Mouse (Mus musculus) heart, embryonic 10.5 days (tissue): Measurements from ENCODE around the gene Accs. TPM values are rescaled to one million over a fixed set of nuclear protein-coding genes. Genes with fewer than 3 reads are reported as not detected.
A peak's percentile ranks its signal among the peaks of the same experiment; 100 is the strongest.

Experiments used
- DNase-seq: peaks from one replicate; pipeline ENCODE4 v3.0.0-alpha.2; 2017; ENCODE audit warnings: low spot score
- H3K27ac ChIP-seq: fragments of 300-500 bp; sonication (generic); 2 replicates; pipeline ENCODE4 v1.5.1; 2016; ENCODE audit warnings: mild to moderate bottlenecking
- H3K27me3 ChIP-seq: fragments of 300-500 bp; sonication (generic); 2 replicates; pipeline ENCODE4 v1.6.1; 2016; ENCODE audit warnings: mild to moderate bottlenecking; ENCODE audit not compliant: poor library complexity, insufficient read depth, severe bottlenecking
- H3K36me3 ChIP-seq: fragments of 300-500 bp; sonication (generic); 2 replicates; pipeline ENCODE4 v1.6.1; 2016; ENCODE audit warnings: mild to moderate bottlenecking, moderate library complexity
- H3K4me1 ChIP-seq: fragments of 300-500 bp; sonication (generic); 2 replicates; pipeline ENCODE4 v1.6.1; 2016; ENCODE audit warnings: mild to moderate bottlenecking
- H3K4me3 ChIP-seq: fragments of 300-500 bp; sonication (generic); 2 replicates; pipeline ENCODE4 v1.5.1; 2016; ENCODE audit warnings: mild to moderate bottlenecking, moderate library complexity
- H3K9me3 ChIP-seq: fragments of 300-500 bp; sonication (generic); 2 replicates; pipeline ENCODE4 v1.6.1; 2016; ENCODE audit warnings: mild to moderate bottlenecking, moderate library complexity
- whole genome bisulfite sequencing: fragments of 180-500 bp; shearing (Covaris S2); methylation state at CpG from one replicate; pipeline ENCODE4 v1.1.7; 2016; 5-methylcytosine and 5-hydroxymethylcytosine counted together
- polyA plus RNA-seq: library from polyadenylated mRNA; unstranded; fragments of >200 nt; fragmentation: Nextera tagmentation; extraction: Ambion mirVana; gene quantifications from 2 replicates; pipeline ENCODE4 v1.2.1, GENCODE M21; 2016

Gene Accs
- 7.9 and 8.3 TPM in 2 replicates for polyA plus RNA-seq

DNA sequence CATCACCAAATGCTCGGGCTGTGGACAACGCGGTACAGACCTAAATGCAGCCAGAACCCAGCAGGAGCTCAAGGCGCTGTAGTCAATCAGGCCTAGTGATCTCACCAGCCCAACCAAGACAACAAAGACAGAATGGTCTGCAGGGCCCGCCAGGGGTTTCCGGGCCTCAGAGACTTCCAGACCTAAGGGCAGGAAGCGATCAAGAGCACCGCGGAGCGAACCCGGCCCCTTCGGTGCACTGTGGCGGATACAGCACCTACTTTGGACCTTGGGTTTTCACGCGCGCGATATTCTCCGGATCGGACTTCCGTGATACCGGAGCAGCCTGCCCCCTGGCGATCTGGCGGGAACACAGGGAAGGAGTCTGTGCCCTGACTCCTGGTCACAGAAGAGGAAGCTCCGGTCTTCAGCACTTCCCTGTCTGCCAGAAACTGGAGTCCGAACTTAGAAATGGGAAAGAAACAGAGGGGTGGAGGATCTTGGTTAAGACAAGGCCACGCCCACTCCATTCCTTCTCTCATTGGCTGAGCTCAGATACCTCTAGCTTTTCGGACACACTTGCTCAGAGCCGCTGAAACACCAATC is at the start of gene Accs:
Gene Accs (minus strand): TSS at position 439 of the 585 bp plus-strand sequence.
- WGBS, result under 1% methylated on average over 28 of the region's 28 CpGs
- H3K9me3 ChIP-seq, result no peaks in the 10 kb centered on the region
- H3K27me3 ChIP-seq, result no peaks in the 10 kb centered on the region
- H3K27ac ChIP-seq, result peak within 1 kb of the TSS; percentile 92
- peaks cover 26% of the 10 kb centered on the region for H3K36me3 ChIP-seq
- peaks cover 19% of the 10 kb centered on the region for H3K4me1 ChIP-seq
- DNase-seq, result peak; percentile 92
- peak within 1 kb of the TSS; percentile 71 for H3K4me3 ChIP-seq

DNA sequence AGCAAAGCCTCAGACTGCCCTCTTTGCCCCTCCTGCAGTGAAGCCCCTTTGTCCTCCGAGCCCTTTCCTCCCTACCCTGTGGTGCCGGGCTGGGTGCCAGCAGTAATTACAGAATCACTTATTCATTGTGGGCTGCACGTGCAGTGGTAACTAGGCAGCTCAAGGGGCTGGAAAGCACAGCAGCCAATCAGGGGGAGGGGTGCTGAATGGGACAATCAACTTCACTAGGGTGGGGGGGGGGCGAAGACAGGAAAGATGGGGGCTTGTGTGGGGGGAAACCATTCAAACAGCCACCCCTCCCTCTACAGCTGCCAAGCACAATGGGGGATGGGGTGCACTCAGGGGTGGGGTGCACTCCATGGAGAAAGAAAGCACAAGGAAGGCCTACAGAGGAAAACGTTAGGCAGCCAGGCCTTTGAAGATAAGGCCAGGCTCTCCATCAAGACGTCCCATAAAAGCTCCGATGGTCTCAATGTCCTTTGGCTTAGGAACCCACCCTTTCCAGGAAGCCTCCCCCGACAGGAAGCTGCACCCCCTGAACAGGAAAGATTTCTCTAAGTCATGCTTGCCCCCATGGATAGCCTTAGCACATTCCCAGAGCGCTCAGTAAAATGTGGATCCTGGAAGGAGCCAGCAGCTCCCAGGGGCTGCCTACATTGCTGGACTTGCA is 42.0 kb upstream of the Accs start:
- 22% methylated on average over 8 of the region's 9 CpGs for WGBS
- peak overlapping the region; percentile 60 for H3K27ac ChIP-seq
- DNase-seq, result no peak
- H3K4me3 ChIP-seq, result no peak overlapping the region
- 0 out of 2 replicates have a peak, but pooled peaks cover 6% of the 10 kb centered on the region for H3K27me3 ChIP-seq
- H3K36me3 ChIP-seq, result no peaks in the 10 kb centered on the region
- no peaks in the 10 kb centered on the region for H3K9me3 ChIP-seq
- peaks cover 25% of the 10 kb centered on the region for H3K4me1 ChIP-seq

DNA sequence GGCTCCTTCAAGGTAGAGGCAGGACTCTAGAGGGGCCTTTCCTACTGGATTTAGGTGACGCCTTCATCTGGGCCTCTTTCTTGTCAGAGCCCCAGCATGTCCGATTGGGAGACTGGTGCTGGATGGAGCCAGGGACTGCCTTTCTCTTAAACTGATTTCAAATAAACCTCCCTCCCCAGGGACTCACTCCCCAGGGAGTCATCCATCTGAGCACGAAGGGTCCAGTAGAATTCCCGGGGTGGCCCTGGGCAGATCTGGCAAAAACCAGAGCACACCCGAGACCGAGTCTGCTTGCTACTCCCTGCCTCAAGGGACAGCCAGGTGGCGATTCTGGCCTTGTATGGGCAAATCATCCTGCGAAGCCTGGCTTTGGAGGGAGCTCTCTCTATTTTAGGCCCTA is 40.4 kb upstream of the Accs start:
- Histone ChIP-seq H3K27ac (no peak overlapping the region), H3K9me3 (no peaks in the 10 kb centered on the region), H3K4me3 (no peak overlapping the region), H3K27me3 (0 out of 2 replicates have a peak, but pooled peaks cover 6% of the 10 kb centered on the region), H3K36me3 (no peaks in the 10 kb centered on the region), H3K4me1 (peaks cover 36% of the 10 kb centered on the region)
- 61% methylated on average over 8 of the region's 8 CpGs for WGBS
- no peak for DNase-seq

DNA sequence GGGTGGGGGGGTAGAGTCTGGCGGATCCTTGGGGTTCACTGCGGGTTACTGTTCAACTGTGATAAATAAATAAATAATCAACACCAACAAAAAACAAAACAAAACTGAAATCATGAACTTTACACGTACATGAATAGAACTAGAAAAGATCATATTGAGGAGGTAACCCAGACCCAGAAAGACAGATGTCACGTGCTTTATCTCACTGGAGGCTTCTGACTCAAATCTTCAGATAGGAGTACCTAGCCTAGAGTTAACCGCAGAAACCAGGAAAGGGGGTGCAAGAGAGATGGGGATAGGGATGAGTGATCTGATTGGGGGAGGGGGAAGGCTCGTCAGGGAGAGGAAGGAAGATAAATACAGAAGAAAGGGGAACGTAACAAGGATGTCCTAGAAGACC is 39.3 kb upstream of the Accs start:
- no peaks in the 10 kb centered on the region for H3K36me3 ChIP-seq
- DNase-seq, result no peak
- no peak overlapping the region for H3K27ac ChIP-seq
- no peaks in the 10 kb centered on the region for H3K9me3 ChIP-seq
- H3K27me3 ChIP-seq, result 0 out of 2 replicates have a peak, but pooled peaks cover 6% of the 10 kb centered on the region
- WGBS, result 68% methylated on average over 7 of the region's 7 CpGs
- H3K4me3 ChIP-seq, result no peak overlapping the region
- H3K4me1 ChIP-seq, result peaks cover 36% of the 10 kb centered on the region

DNA sequence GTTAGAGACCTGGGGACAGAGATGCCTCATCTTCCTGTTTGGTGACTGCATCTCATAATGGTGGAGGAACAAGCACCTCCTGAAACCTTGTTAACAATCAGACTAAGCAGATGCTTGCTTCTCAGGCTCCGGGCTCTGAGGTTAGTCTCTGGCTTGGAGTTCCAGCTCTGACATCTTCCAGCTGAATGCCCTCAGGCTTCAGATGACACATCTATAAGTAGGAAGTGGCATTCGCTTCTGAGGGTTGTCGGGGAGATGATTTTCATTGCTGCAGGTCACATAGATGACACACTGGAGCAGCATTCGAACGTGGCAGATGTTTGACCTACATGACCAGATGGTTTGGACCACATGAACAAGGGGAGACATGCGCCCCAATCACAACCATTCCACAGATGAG is 38.6 kb upstream of the Accs start:
- DNase-seq, result no peak
- Histone ChIP-seq H3K36me3 (no peaks in the 10 kb centered on the region), H3K27ac (no peak overlapping the region), H3K4me3 (no peak overlapping the region), H3K9me3 (no peaks in the 10 kb centered on the region), H3K27me3 (0 out of 2 replicates have a peak, but pooled peaks cover under 1% of the 10 kb centered on the region), H3K4me1 (peaks cover 36% of the 10 kb centered on the region)
- 89% methylated on average over 6 of the region's 6 CpGs for WGBS

DNA sequence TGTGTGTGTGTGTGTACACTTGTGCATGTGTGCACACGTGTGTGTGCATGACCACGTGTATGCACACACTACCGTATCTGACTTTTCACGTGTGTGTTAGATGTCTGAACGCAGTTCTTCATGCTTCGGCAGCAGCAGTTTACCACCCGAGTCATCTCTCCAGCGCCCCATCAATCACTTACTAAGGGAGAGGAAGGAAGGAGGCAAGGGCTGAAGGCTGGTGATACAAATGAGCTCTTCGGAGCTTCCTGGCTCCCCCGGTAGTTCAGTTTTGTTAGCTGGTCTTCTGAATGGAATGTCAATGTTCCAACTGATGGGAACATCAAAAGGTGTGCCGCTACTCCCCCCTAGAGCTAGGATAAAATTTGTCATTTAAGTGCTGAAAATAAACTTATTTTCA is 37.5 kb upstream of the Accs start:
- Histone ChIP-seq H3K27me3 (no peaks in the 10 kb centered on the region), H3K4me3 (no peak overlapping the region), H3K36me3 (no peaks in the 10 kb centered on the region), H3K9me3 (no peaks in the 10 kb centered on the region), H3K4me1 (peaks cover 36% of the 10 kb centered on the region), H3K27ac (no peak overlapping the region)
- DNase-seq, result no peak
- 63% methylated on average over 11 of the region's 11 CpGs for WGBS

DNA sequence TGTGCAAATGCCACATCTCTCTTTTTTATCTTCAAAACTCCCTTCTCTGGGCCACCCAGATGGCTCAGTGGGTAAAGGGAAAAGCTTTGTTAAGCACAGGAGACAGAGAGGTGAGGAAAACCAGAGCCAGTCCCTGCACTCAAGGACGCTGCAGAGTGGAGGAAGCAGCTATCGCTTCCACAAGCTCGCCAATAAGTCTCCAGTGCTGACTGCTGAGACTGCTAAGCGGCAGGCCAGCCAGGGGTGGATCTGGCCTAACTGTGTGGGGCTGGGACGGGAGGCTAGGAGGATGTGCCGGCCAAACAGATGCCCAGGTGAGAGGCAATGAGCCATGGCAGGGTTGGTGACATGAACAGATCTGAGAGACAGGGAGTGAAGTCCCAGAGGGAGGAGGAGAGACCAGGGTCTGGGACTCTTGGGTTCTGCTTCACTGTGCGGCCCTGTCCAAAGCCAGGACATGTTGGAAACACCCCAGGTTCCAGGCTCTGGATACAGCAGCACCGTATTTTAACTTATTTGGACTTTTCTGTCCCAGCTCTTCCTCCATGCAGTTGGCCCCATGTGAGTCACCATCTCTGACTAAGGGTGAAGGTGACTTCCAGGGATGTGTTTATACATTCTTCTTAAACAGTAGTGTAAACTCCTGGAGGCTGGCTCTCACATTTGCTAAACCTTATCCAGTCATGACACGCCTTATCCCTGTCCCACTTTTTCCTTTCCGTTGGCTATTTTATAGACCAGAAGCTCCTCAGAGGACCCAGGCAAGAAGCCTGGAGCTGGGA is 36.5 kb upstream of the Accs start:
- H3K36me3 ChIP-seq, result no peaks in the 10 kb centered on the region
- peaks cover 27% of the 10 kb centered on the region for H3K4me1 ChIP-seq
- no peak overlapping the region for H3K4me3 ChIP-seq
- no peak for DNase-seq
- peak overlapping the region; percentile 69 for H3K27ac ChIP-seq
- H3K27me3 ChIP-seq, result no peaks in the 10 kb centered on the region
- no peaks in the 10 kb centered on the region for H3K9me3 ChIP-seq
- 29% methylated on average over 10 of the region's 10 CpGs for WGBS

DNA sequence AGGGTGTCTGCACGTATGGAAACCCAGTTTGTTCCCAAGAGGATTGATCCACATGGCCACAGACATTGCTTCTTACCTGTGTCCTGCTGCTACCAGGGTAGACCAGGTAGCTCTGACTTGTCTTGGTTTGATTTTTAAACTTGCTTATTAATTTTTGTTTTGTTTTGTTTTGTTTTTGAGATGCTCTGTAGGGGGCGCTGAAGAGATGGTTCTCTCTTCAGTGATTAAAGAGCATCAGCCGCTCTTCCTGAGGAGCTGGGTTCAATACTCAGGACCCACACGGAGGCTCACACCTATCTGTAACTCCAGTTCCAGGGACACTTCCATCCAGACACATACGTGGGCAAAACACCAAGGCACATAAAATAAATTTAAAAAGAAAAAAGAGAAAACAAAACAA is 33.3 kb upstream of the Accs start:
- no peak for DNase-seq
- H3K4me1 ChIP-seq, result peaks cover 16% of the 10 kb centered on the region
- 53% methylated on average over 5 of the region's 5 CpGs for whole genome bisulfite sequencing
- no peak overlapping the region for H3K27ac ChIP-seq
- no peak overlapping the region for H3K4me3 ChIP-seq
- no peaks in the 10 kb centered on the region for H3K9me3 ChIP-seq
- H3K27me3 ChIP-seq, result no peaks in the 10 kb centered on the region
- no peaks in the 10 kb centered on the region for H3K36me3 ChIP-seq

DNA sequence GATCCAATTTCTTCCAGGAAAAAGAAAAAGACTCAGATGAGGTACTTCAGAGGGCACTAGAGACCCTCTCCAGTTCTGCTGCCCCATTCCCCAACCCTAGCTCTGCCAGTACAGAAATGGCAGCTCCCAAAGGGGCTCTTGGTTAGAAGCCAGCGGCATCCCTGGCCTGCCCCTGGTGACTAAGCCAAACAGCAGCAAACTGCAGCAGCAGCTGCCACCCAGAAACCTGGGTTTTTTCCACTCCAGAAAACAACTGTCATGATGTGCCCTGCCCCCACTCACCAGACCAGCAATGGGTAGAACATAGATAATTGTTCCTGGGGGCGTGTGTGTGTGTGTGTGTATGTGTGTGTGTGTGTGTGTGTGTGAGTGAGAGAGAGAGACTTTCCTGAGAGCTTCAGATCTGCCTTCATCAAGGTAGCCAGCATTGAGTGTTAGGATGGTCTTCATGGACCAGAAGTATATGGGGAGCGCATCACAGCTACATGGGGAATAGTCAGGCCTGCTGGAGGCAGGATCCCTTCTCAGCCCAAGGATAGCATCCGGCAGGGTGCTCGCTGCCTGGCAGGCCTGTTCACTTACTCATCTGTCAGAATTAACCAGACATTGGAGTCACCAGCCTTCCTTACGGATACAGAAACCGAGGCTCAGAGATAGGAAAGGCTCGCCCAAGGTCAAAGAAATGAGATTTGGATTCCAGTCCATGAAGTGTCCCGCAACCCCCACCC is 32.1 kb upstream of the Accs start:
- H3K27me3 ChIP-seq, result no peaks in the 10 kb centered on the region
- DNase-seq, result no peak

DNA sequence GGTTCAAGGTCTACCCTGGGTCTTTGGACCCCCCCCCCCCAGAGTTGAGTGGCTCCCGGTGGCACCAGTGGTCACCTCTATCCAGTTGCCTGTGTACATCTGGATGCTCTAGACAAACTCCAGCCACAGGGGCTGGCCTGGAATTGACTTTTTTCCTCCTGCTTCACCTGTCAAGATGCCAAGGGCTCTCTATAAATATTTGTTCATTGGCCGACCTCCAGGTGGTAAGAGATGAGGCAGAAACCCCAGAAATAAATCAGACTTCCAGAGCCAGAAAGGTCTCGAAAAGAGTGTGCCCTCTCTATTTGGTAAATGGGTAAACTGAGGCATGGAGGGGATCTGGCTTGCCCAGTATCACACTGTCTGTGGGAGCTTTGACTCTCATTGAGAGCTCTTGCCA is 31.2 kb upstream of the Accs start:
- Histone ChIP-seq H3K36me3 (no peaks in the 10 kb centered on the region), H3K27me3 (no peaks in the 10 kb centered on the region), H3K4me1 (peaks cover 15% of the 10 kb centered on the region), H3K27ac (no peak overlapping the region), H3K9me3 (no peaks in the 10 kb centered on the region), H3K4me3 (no peak overlapping the region)
- DNase-seq, result no peak
- WGBS, result 83% methylated on average over 3 of the region's 3 CpGs

More for the DNA sequence above, 32.1 kb upstream of the Accs start:
- H3K4me1 ChIP-seq, result peaks cover 17% of the 10 kb centered on the region
- 74% methylated on average over 9 of the region's 9 CpGs for WGBS
- H3K4me3 ChIP-seq, result no peak overlapping the region
- H3K27ac ChIP-seq, result no peak overlapping the region
- H3K36me3 ChIP-seq, result no peaks in the 10 kb centered on the region
- no peaks in the 10 kb centered on the region for H3K9me3 ChIP-seq

DNA sequence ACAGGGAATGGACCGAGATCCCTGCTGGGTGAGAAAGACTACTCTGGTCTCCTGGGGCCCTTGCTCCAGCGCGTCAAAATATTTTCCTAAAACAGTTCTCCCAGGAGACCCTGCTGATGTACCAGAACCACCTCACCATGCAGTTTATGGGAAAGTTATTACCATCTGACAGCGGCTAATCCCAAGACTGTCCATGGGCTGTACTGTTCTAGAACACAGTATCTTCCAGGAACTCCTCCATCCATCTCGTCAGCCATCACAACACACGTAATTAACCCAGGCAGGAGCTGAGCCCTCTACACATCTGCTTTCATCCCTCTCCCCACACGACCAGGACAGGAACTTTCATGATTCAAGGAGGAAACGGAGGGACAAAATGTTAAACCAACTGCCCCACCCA is 30.7 kb upstream of the Accs start:
- H3K27me3 ChIP-seq, result no peaks in the 10 kb centered on the region
- peaks cover 12% of the 10 kb centered on the region; the same call in 1 of the 2 replicates for H3K4me1 ChIP-seq
- no peak for DNase-seq
- no peaks in the 10 kb centered on the region for H3K36me3 ChIP-seq
- 75% methylated on average over 8 of the region's 8 CpGs for WGBS
- no peak overlapping the region for H3K4me3 ChIP-seq
- H3K27ac ChIP-seq, result no peak overlapping the region
- H3K9me3 ChIP-seq, result no peaks in the 10 kb centered on the region

DNA sequence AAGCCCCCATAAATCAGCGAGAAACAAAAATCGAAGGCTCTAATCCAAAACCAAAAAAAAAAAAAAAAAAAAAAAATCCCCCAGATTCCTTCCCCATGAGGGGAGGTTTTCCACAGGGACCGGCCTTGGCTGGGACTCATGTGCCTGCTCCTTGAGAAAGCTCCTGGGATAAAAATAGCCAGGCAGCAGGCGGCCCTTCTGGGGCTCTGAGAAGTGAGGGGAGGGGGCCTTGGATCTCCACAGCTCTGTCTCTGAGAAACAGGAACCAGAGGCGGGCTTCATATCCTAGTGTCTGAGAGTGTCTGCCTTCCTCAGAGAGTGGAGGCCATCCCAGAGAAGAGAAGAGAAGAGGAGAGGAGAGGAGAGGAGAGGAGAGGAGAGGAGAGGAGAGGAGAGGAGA is 27.3 kb upstream of the Accs start:
- 40% methylated on average over 5 of the region's 5 CpGs for WGBS

More for the DNA sequence above, 27.3 kb upstream of the Accs start:
- Histone ChIP-seq H3K27ac (peak overlapping the region; percentile 17; the same call in 1 of the 2 replicates), H3K27me3 (no peaks in the 10 kb centered on the region), H3K36me3 (no peaks in the 10 kb centered on the region), H3K9me3 (no peaks in the 10 kb centered on the region), H3K4me3 (no peak overlapping the region), H3K4me1 (peaks cover 33% of the 10 kb centered on the region)
- DNase-seq, result no peak
